Mouse (Mus musculus) small intestine, adult 2 months (tissue): Measurements from ENCODE around the gene Ranbp3.

Experiments used
- CTCF ChIP-seq: fragments of 200-500 bp; IDR thresholded peaks from 2 replicates; pipeline ENCODE4 v1.5.1; 2012; ENCODE audit warnings: low read depth, mild to moderate bottlenecking, control low read depth, inconsistent platforms, low read length, moderate library complexity, mixed read lengths; ENCODE audit not compliant: insufficient replicate concordance, insufficient read length; ENCODE audit errors: extremely low read depth
- POLR2A ChIP-seq: fragments of 200-500 bp; IDR thresholded peaks from 2 replicates; pipeline ENCODE4 v1.6.1; 2012; ENCODE audit warnings: low read depth, mild to moderate bottlenecking, control low read depth, inconsistent platforms, low read length, moderate library complexity

DNA sequence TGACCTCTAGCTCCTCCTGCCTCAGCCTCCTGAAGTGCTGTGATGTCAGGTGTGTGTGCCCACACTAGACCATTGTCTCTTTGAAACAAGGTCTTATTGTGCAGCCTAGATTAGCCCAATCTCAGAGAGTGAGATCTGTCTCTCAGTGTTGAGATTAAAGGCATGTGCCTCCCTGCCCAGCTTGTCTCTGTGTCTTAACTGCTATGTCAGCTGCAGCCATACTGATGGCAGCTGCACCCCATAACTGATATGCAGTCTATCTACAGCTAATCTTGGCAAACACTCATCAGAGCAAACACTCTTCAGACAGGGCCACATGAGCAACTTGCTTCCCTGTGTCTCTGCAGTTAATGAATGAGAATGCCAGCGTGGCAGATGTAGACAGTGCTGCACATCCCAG, 33.4 kb downstream of the Ranbp3 start:
- TF ChIP-seq CTCF (no peak), POLR2A (no peak)
